Mouse (Mus musculus): Measurements from ENCODE around the gene Creb3l2.

DNA sequence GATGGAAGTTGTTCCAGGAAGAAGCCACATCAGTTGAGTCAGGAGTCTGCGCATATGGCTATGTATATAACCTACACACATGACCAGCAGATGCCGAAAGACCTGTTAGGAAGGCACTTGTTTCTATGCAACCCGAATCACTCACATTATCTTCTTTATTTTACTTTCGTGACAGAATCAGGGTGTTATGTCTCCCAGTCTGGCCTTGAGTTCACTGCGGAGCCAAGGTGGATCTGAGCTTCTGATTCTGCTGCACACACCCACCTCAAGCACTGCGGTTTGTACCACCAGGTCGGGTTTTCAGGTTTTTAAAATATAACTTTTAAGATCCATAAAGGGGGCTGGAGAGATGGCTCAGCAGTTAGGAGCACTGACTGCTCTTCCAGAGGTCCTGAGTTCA, 119.3 kb downstream of the Creb3l2 start:
- no peak for TF ChIP-seq CTCF (IDR thresholded peaks at IDR 0.05; ENCODE audit: insufficient read depth, low read length)
- TF ChIP-seq POLR2A (IDR thresholded peaks at IDR 0.05; ENCODE audit: borderline replicate concordance, extremely low read depth, low read depth, low read length): no peak
